8 mouse cellular contexts compared by ENCODE assay signal in the genomic region with DNA sequence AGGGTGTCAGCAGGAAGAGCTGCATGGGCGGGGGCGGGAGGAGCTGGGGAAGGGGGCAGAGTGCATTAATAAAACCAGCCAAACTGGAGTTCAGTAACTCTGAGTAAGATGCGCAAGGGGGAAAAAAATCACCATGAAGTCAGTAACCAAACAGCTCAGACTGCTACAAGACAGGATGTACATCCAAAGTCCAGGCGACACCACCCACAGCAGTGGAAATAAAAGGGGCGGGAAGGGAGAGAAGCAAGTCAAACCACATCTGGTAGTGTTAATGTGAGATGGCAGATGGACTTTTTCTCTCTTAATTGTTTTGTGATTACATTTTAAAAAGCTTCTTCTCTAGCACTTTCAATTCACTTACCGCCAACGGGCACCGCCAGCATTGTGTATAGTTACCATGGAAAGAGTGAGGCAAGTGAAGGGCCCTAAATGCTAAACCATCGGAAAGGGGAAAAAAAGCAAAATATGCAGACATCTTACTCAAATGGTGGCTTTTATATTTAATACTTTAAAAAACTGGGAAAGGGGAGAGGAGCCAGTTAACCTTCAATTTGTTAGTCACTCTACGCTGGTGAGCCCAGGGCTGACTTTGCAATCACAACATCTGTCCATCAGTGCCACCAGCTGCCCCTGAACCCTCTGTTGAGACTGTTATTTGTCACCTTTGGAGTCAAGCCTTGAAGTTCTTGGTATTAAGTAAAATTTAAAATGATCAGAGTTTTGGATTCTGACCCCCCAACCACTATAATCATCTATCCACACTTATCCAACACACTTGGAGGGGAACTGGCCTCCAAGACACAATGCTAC. TPM values are rescaled to one million over a fixed set of nuclear protein-coding genes. Genes with fewer than 3 reads are reported as not detected.
DNase-seq lines count a peak whose midpoint lies in the region; ATAC-seq lines count a peak whose summit lies in the region.
"Had no signal": no experiment of that assay in that cellular context is flagged by ENCODE, and none has a peak within 500 bp of the region (broad histone marks: within the 10 kb centered on the region; RNA-seq: fewer than 3 reads in every experiment).

No protein-coding gene starts in this region.

- ATAC-seq in hindbrain, embryonic 13.5 days (ENCODE audit: low FRiP score), result no peak
- no peak for ATAC-seq in hindbrain, embryonic 14.5 days (ENCODE audit: low FRiP score)
- no peak for ATAC-seq in forebrain, embryonic 14.5 days

- peak overlapping the region; percentile 50; the same call in 1 of the 2 replicates for H3K27ac ChIP-seq in hindbrain, embryonic 13.5 days
- H3K27ac ChIP-seq in hindbrain, embryonic 14.5 days, result no peak overlapping the region
- no peak overlapping the region for H3K27ac ChIP-seq in forebrain, embryonic 14.5 days (ENCODE audit: low read depth, low read length)

- H3K9me3 ChIP-seq in hindbrain, embryonic 13.5 days, result no peaks in the 10 kb centered on the region
- no peaks in the 10 kb centered on the region for H3K9me3 ChIP-seq in hindbrain, embryonic 14.5 days (ENCODE audit: control insufficient read depth, low read length)
- no peaks in the 10 kb centered on the region for H3K9me3 ChIP-seq in forebrain, embryonic 14.5 days (replicated peaks; ENCODE audit: control insufficient read depth, low read length)

- no peaks in the 10 kb centered on the region for H3K27me3 ChIP-seq in hindbrain, embryonic 13.5 days
- no peaks in the 10 kb centered on the region for H3K27me3 ChIP-seq in hindbrain, embryonic 14.5 days (ENCODE audit: control insufficient read depth, insufficient read depth, low read length)
- no peaks in the 10 kb centered on the region for H3K27me3 ChIP-seq in forebrain, embryonic 14.5 days (replicated peaks; ENCODE audit: control insufficient read depth, insufficient read depth, low read length)

- DNase-seq in hindbrain, embryonic 14.5 days (ENCODE audit: low spot score), result no peak
- DNase-seq in retina, embryonic 14.5 days (ENCODE audit: low spot score), result peak; percentile 3
- no peak for DNase-seq in retina, postnatal 1 day
- peak; percentile 21 for DNase-seq in forebrain, embryonic 14.5 days (ENCODE audit: low spot score)
- DNase-seq in telencephalon, adult 2 months (ENCODE audit: low read depth, low spot score), result peak; percentile 19
- DNase-seq in Muller cell, postnatal 12 days (ENCODE audit: inconsistent ontology term), result no peak
- DNase-seq: thymus, postnatal 4 days had no signal

- no peak overlapping the region for H3K4me3 ChIP-seq in hindbrain, embryonic 13.5 days
- H3K4me3 ChIP-seq in hindbrain, embryonic 14.5 days (replicated peaks; ENCODE audit: low read length), result no peak overlapping the region
- no peak overlapping the region for H3K4me3 ChIP-seq in forebrain, embryonic 14.5 days (ENCODE audit: low read depth, low read length)

- H3K4me2 ChIP-seq in hindbrain, embryonic 13.5 days, result no peak overlapping the region
- H3K4me2 ChIP-seq in hindbrain, embryonic 14.5 days (replicated peaks), result no peak overlapping the region
- no peak overlapping the region for H3K4me2 ChIP-seq in forebrain, embryonic 14.5 days (ENCODE audit: low read length)

- peaks cover 27% of the 10 kb centered on the region for H3K36me3 ChIP-seq in hindbrain, embryonic 13.5 days
- H3K36me3 ChIP-seq in hindbrain, embryonic 14.5 days (replicated peaks; ENCODE audit: control insufficient read depth, insufficient read depth), result peaks cover 59% of the 10 kb centered on the region
- peaks cover 29% of the 10 kb centered on the region for H3K36me3 ChIP-seq in forebrain, embryonic 14.5 days (ENCODE audit: control insufficient read depth, insufficient read depth, low read length)

- WGBS in hindbrain, embryonic 13.5 days, result 47% methylated on average over 10 of the region's 10 CpGs
- WGBS in hindbrain, embryonic 14.5 days, result 52% methylated on average over 10 of the region's 10 CpGs
- WGBS in forebrain, embryonic 14.5 days, result 64% methylated on average over 10 of the region's 10 CpGs

- peaks cover 15% of the 10 kb centered on the region for H3K4me1 ChIP-seq in hindbrain, embryonic 13.5 days (replicated peaks)
- no peaks in the 10 kb centered on the region for H3K4me1 ChIP-seq in hindbrain, embryonic 14.5 days (replicated peaks; ENCODE audit: control insufficient read depth, insufficient read depth, low read length)
- no peaks in the 10 kb centered on the region for H3K4me1 ChIP-seq in forebrain, embryonic 14.5 days (ENCODE audit: control insufficient read depth, insufficient read depth, low read length)

- no peak overlapping the region for H3K9ac ChIP-seq in hindbrain, embryonic 13.5 days
- no peak overlapping the region for H3K9ac ChIP-seq in hindbrain, embryonic 14.5 days
- H3K9ac ChIP-seq in forebrain, embryonic 14.5 days (ENCODE audit: low read length), result no peak overlapping the region

RNA-seq across cellular contexts. Expression of a gene that starts 54.1 kb away (rescaled TPM):
- 0.44 and 0.62 TPM in 2 replicates for polyA plus RNA-seq in hindbrain, embryonic 13.5 days (2015; fragmentation: Nextera tagmentation; extraction: Ambion mirVana)
- 0.51 and 0.55 TPM in 2 replicates for polyA plus RNA-seq in hindbrain, embryonic 14.5 days (2014; fragmentation: Nextera tagmentation; extraction: Ambion mirVana)
- 0.40 TPM in 1 of 2 replicates, not detected in the other for polyA plus RNA-seq in forebrain, embryonic 14.5 days (2014; fragmentation: Nextera tagmentation; extraction: Ambion mirVana)

Comparison
In these comparisons a context has a peak if more than half of its experiments do, and no peak if none do; other contexts are left out.
1. DNase-seq: peak in retina, embryonic 14.5 days (single experiment), forebrain, embryonic 14.5 days (single experiment) and telencephalon, adult 2 months (single experiment); none in hindbrain, embryonic 14.5 days (single experiment), retina, postnatal 1 day (single experiment) and Muller cell, postnatal 12 days (single experiment).